Mouse (Mus musculus) spleen, embryonic (tissue): Measurements from ENCODE around the gene Higd1c.

Experiments
- CTCF ChIA-PET: fragments of 350-600 bp; sonication (Branson Sonifier 250); formaldehyde crosslinking; loops from one replicate; lab custom pipeline; 2022; lab: Charles Lee

Higd1c gene

GRCm38 (mm10) chr15:100433234-100433633 is 68.9 kb downstream of the Higd1c start:
- CTCF ChIA-PET = interaction anchor here (0.6 kb wide), 1 partner anchor 22 kb away, joined by 3 read pairs; no protein-coding TSS in a partner anchor
